Mouse (Mus musculus): ENCODE results near the gene Cfap52.

Cfap52 gene

GRCm38 (mm10) chr11:67925000-67925399 lies 40.5 kb downstream of the Cfap52 start:
- no peak for DNase-seq

DNA sequence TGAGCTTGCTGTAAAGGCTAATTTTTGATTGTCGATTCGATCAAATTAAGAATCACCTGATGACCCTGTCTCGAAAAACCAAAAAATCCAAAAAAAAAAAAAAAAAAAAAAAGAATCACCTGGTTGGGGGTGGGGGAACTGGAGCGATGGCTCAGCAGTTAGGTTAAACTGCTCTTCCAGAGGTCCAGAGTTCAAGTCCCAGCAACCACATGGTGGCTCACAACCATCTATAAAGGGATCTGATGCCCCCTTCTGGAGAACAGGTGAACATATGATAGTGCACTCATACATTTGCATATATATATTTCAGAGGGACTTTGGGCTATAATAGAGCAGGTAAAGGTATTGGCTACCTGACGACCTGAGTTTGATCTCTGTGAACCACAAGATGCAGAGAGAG lies 41.7 kb downstream of the Cfap52 start:
- no peak for DNase-seq

DNA sequence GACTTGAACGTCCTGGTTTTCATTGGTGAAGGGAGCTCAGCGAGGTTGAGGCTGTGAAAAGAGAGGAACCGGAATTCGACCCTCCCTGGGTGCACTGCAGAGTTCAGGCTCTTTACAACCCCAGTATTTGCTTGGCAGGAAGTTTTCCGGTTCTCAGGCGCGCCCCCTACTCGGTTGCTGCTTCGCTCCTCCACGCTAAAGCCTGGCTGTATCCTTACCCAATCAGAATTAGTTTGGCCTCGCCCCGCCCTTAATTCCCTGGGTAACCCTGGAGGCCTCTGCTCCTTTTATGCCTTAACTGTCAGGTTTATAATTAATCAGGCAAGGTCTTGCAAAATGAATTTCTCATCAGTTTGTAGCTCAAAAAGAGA lies 42.7 kb downstream of the Cfap52 start:
- peak; percentile 94 for DNase-seq

- peak; percentile 91 for DNase-seq
Measured at GRCm38 (mm10) chr11:67921827-67922754, 43.4 kb downstream of the Cfap52 start, which contains the start of gene Usp43. Gene Usp43 (minus strand): TSS chr11:67922153.

GRCm38 (mm10) chr11:67921091-67921826 lies 44.2 kb downstream of the Cfap52 start:
- DNase-seq, result peak; percentile 75

GRCm38 (mm10) chr11:67920226-67920960 lies 45.1 kb downstream of the Cfap52 start:
- DNase-seq, result no peak

GRCm38 (mm10) chr11:67919593-67919992 lies 45.9 kb downstream of the Cfap52 start:
- DNase-seq, result no peak

GRCm38 (mm10) chr11:67917126-67917525 lies 48.3 kb downstream of the Cfap52 start:
- no peak for DNase-seq

GRCm38 (mm10) chr11:67911074-67911473 lies 54.4 kb downstream of the Cfap52 start:
- DNase-seq, result no peak

DNA sequence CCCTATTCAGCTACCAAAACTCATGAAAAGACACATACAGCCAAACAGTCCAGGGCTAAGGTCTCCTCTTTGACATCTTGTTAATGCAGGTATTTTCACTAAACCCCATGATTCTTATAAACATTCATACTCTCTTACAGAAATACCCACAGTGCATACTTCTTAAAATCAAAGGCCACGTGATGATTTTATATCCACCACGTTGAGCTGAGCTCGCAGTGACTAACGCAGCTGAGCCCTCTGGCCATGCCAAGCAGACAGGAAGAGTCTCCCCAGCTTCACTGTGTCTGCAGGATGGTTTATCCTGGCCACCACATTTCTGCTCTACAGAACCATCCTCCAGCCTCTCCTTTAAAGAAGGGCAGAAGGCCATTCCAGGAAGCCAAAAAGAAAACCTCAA lies 61.7 kb downstream of the Cfap52 start:
- no peak for DNase-seq

DNA sequence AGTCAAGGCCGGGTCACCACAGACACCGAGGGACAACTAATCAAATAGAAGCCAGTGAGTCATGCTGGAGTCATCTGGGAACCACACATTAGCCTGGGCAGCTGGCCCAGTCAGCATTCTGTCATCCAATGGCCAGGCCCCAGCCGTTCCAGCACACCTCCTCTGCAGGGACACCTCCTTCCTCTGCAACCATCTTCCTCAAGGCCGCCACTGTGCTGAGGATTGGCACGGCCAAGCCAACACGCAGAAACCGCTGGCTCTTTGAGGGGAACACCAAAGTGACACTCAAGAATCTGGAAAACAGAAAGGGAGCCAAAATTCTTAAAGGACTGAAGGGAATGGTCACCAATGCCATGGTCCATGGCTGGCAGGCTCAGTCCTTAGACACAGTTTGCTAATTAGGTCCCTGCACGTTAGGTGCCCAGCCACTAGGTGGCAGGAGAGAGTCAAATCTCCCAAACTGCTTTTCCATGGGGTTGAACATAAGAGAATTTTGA lies 68.3 kb downstream of the Cfap52 start:
- peak; percentile 80 for DNase-seq

DNA sequence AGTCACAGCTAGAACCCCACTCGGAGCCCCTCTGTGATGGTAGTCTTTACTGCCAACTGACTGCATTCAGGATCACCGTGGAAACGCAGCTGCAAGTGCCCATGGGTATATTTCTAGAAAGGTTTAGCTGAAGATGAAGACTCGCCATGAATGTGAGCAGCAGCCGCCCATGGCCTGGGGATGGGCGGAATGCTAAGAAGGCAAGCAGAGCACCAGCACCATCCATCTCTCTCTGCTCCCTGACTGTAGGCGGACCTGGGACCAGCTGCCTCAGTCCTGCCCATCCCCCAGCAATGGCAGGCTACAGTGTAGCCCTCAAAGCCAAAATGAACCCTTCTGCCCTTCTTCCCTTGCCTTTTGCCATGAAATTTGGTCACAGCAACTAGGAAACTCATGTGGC lies 69.8 kb downstream of the Cfap52 start:
- no peak for DNase-seq

GRCm38 (mm10) chr11:67888521-67888920 lies 76.9 kb downstream of the Cfap52 start:
- DNase-seq, result no peak

DNA sequence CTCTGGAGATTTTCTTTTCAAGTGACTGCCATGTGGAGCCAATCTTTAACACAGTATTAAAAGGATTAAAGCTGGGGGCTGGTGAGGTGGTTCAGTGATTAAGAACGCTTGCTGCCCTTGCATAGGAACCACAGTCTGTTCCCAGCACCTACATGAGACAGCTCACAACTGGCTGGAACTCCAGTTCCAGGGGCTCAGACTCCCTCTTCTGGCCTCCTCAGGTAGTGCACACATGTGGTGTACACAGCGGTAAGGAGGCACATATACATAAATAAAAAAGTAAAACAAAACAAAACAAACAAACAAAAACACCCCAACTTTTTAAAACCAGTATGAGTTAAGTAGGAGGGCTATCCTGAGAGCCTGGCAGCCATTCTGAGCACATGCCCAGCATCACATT lies 79.5 kb downstream of the Cfap52 start:
- DNase-seq, result no peak

Measured in kidney, postnatal 10 days (tissue).